Mouse (Mus musculus) bone marrow, adult 2 months (tissue): ENCODE data around the gene Mrvi1.

ENCODE experiments used
- CTCF ChIP-seq: fragments of 200-500 bp; IDR thresholded peaks from 2 replicates; pipeline ENCODE4 v1.5.1; 2011; ENCODE audit warnings: low read length, control low read depth; ENCODE audit not compliant: control insufficient read depth, insufficient read depth
- POLR2A ChIP-seq: fragments of 200-500 bp; IDR thresholded peaks from 2 replicates; pipeline ENCODE4 v1.6.1; 2011; ENCODE audit warnings: low read depth, mild to moderate bottlenecking, control low read depth, low read length, borderline replicate concordance; ENCODE audit not compliant: control insufficient read depth

DNA sequence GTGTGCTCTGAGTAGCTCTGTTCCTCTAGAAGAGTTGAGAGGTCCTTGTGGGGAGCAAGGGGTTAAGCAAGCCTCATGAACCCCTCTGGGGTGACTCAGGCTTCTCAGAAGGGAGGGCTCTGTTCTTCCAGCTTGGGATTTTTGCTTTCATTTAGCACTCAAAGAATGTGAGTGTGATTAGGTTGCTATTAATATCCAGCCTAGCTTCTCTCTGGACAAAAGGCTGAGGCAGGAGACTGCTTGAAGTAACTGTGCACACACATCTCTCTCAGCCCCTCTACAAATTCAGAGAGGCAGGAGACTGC is 31.7 kb downstream of the Mrvi1 start:
- no peak for TF ChIP-seq POLR2A
- TF ChIP-seq CTCF = no peak
